Mouse (Mus musculus) liver, embryonic 16.5 days (tissue): ENCODE results near the gene Mcm7. TPM values are rescaled to one million over a fixed set of nuclear protein-coding genes. Genes with fewer than 3 reads are reported as not detected.

Source experiments
- ATAC-seq: fragments of 200-750 bp; cut with Nextera tagmentation; 2 replicates; pipeline ENCODE4 v1.8.0; 2017; ENCODE audit warnings: low read depth, mild to moderate bottlenecking, moderate number of reproducible peaks, moderate library complexity
- H3K27ac ChIP-seq: fragments of 300-500 bp; sonication (generic); 2 replicates; pipeline ENCODE4 v1.5.1; 2014; ENCODE audit warnings: mild to moderate bottlenecking, low read length
- H3K27me3 ChIP-seq: fragments of 300-500 bp; sonication (generic); 2 replicates; pipeline ENCODE4 v1.6.1; 2014; ENCODE audit warnings: low read depth, low read length, mixed read lengths; ENCODE audit not compliant: control insufficient read depth, insufficient read depth
- H3K36me3 ChIP-seq: fragments of 300-500 bp; sonication (generic); 2 replicates; pipeline ENCODE4 v1.6.1; 2014; ENCODE audit warnings: mild to moderate bottlenecking; ENCODE audit not compliant: control insufficient read depth, insufficient read depth
- H3K4me1 ChIP-seq: fragments of 300-500 bp; sonication (generic); 2 replicates; pipeline ENCODE4 v1.6.1; 2014; ENCODE audit warnings: low read depth, low read length, mixed read lengths; ENCODE audit not compliant: control insufficient read depth
- H3K4me2 ChIP-seq: fragments of 300-500 bp; sonication (generic); 2 replicates; pipeline ENCODE4 v1.6.1; 2014; ENCODE audit warnings: low read depth, low read length, mixed read lengths
- H3K4me3 ChIP-seq: fragments of 300-500 bp; sonication (generic); 2 replicates; pipeline ENCODE4 v1.5.1; 2014; ENCODE audit warnings: low read depth, mild to moderate bottlenecking, low read length
- H3K9ac ChIP-seq: fragments of 300-500 bp; sonication (generic); 2 replicates; pipeline ENCODE4 v1.6.1; 2014; ENCODE audit warnings: low read depth, low read length
- H3K9me3 ChIP-seq: fragments of 300-500 bp; sonication (generic); replicated peaks from 2 replicates; pipeline ENCODE4 v1.6.1; 2016; ENCODE audit warnings: low read length; ENCODE audit not compliant: control insufficient read depth
- WGBS: fragments of 180-500 bp; shearing (Covaris S2); extraction: QIAGEN DNeasy Blood & Tissue Kit; methylation state at CpG from one replicate; pipeline ENCODE4 v1.1.7; 2014; ENCODE audit not compliant: insufficient replicate concordance; 5-methylcytosine and 5-hydroxymethylcytosine counted together
- polyA plus RNA-seq: library from polyadenylated mRNA; unstranded; fragments of >200 nt; fragmentation: Nextera tagmentation; extraction: Ambion mirVana; gene quantifications from 2 replicates; pipeline ENCODE4 v1.2.1, GENCODE M21; 2015

Mcm7 gene
- polyA plus RNA-seq, 1 experiment from 2014 or later, result 152 TPM

GRCm38 (mm10) chr5:138193771-138194727 lies 21.8 kb upstream of the Mcm7 start, which contains the start of gene Mblac1:
TSS of gene Mblac1 (plus strand) at chr5:138194314.
- H3K9ac ChIP-seq, result peak within 1 kb of the TSS; percentile 87
- H3K27me3 ChIP-seq, result no peaks in the 10 kb centered on the region
- peak within 1 kb of the TSS; percentile 99 for H3K4me2 ChIP-seq
- no peaks in the 10 kb centered on the region for H3K9me3 ChIP-seq
- peaks cover 15% of the 10 kb centered on the region for H3K4me1 ChIP-seq
- peak within 1 kb of the TSS; percentile 80 for H3K4me3 ChIP-seq
- WGBS, result 5% methylated on average over 54 of the region's 54 CpGs
- H3K36me3 ChIP-seq, result peaks cover 2% of the 10 kb centered on the region; the same call in 1 of the 2 replicates
- H3K27ac ChIP-seq, result peak within 1 kb of the TSS; percentile 57
- peak; percentile 83 for ATAC-seq

GRCm38 (mm10) chr5:138187661-138188306 lies 15.6 kb upstream of the Mcm7 start:
- H3K4me2 ChIP-seq, result peak overlapping the region; percentile 78
- H3K9me3 ChIP-seq, result no peaks in the 10 kb centered on the region
- H3K27ac ChIP-seq, result peak overlapping the region; percentile 78
- WGBS, result 0% methylated on average over 10 of the region's 10 CpGs
- peaks cover 10% of the 10 kb centered on the region; the same call in 1 of the 2 replicates for H3K36me3 ChIP-seq
- peak overlapping the region; percentile 86 for H3K4me3 ChIP-seq
- H3K4me1 ChIP-seq, result peaks cover 17% of the 10 kb centered on the region
- H3K27me3 ChIP-seq, result no peaks in the 10 kb centered on the region
- ATAC-seq, result peak; percentile 86
- H3K9ac ChIP-seq, result peak overlapping the region; percentile 78

DNA sequence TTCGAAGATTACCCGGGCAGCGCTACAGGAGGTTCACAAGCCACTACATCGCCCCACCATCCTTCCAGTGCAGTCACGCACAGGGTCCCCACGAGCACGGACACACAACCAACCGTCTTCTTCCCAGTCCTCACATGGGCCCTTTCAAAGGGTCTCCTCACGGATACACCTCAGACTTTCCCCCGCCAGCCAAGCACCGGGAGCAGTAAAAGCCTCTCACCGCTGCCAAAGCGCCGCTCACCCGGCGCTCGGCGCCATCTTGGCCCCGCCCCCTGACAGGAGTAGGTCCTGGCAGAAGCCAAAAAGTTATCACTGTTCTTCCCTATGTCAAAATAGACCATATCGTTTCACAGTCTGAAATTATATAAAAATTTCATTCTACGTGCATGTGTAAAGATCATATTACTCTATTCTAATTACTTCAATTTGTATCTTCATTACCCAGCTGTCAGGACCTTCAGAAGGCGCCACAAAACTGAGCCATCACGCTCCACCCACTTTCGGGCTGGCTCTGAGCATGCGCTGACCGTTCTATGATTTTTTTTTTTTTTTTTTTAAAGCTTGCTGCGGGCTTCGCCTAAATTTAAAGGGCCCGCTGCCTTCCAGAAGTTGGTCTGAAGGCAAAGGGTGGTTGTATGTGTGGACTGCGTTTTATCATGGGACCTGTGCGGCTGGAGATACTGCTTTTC lies 14.9 kb upstream of the Mcm7 start, which contains the start of the genes Taf6 and Cnpy4:
TSS of gene Taf6 (minus strand) at position 502 of the 689 bp plus-strand sequence.
TSS of gene Cnpy4 (plus strand) at position 536 of the 689 bp plus-strand sequence.
- H3K9me3 ChIP-seq, result no peaks in the 10 kb centered on the region
- peak within 1 kb of the TSS; percentile 78 for H3K27ac ChIP-seq
- peak within 1 kb of the TSS; percentile 78 for H3K4me2 ChIP-seq
- peak within 1 kb of the TSS; percentile 89 for H3K9ac ChIP-seq
- under 1% methylated on average over 31 of the region's 31 CpGs for WGBS
- peak within 1 kb of the TSS; percentile 86 for H3K4me3 ChIP-seq
- H3K36me3 ChIP-seq, result peaks cover 16% of the 10 kb centered on the region; the same call in 1 of the 2 replicates
- no peaks in the 10 kb centered on the region for H3K27me3 ChIP-seq
- ATAC-seq, result peak; percentile 86
- peaks cover 17% of the 10 kb centered on the region for H3K4me1 ChIP-seq

- no peak for ATAC-seq
Measured at GRCm38 (mm10) chr5:138173217-138173616, 995 bp upstream of the Mcm7 start.

DNA sequence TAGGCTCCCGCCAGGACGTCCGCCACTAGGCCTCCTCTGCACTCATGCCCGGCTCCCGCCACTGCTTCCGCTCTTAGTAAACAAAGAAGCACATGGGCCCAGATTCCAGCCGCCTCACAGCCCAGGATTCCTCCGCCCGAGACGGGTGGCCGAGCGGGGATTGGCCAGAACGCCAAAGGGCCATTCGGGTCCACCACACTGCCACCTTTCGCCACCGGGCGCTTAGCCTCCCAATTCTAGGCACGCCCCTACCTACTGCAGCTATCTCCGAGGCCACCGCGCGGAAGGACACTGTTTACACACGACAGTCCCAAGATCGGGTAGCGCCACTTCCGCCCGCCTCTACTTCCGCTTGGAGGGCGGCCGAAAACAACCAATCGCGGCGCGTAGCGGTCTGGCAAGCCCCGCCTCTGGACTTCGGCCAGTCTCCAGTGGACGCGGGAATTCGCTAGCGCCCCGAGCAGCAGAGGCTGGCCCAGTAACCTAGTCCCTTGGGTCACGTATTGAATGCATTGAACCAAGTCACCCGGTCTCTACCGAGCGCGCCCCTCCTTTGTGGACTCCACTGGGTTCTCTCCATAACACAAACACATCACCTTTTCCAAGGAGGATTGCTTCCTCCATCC lies 1.2 kb downstream of the Mcm7 start:
- Histone ChIP-seq H3K4me3 (peak overlapping the region; percentile 81), H3K36me3 (peaks cover 47% of the 10 kb centered on the region), H3K4me2 (peak overlapping the region; percentile 84), H3K9me3 (no peaks in the 10 kb centered on the region), H3K27ac (peak overlapping the region; percentile 96), H3K9ac (peak overlapping the region; percentile 78), H3K4me1 (peaks cover 23% of the 10 kb centered on the region), H3K27me3 (no peaks in the 10 kb centered on the region)
- WGBS, result under 1% methylated on average over 47 of the region's 47 CpGs
- peak; percentile 86 for ATAC-seq

More at GRCm38 (mm10) chr5:138173217-138173616, 995 bp upstream of the Mcm7 start:
- peaks cover 23% of the 10 kb centered on the region for H3K4me1 ChIP-seq
- H3K4me2 ChIP-seq, result peak overlapping the region; percentile 84; the same call in 1 of the 2 replicates
- no peak overlapping the region for H3K4me3 ChIP-seq
- H3K36me3 ChIP-seq, result peaks cover 37% of the 10 kb centered on the region
- 61% methylated on average over 3 of the region's 3 CpGs for WGBS
- no peaks in the 10 kb centered on the region for H3K27me3 ChIP-seq
- H3K9me3 ChIP-seq, result no peaks in the 10 kb centered on the region
- no peak overlapping the region for H3K27ac ChIP-seq
- H3K9ac ChIP-seq, result no peak overlapping the region

GRCm38 (mm10) chr5:138165594-138165993 lies 6.6 kb downstream of the Mcm7 start:
- Histone ChIP-seq H3K9ac (no peak overlapping the region), H3K27ac (no peak overlapping the region), H3K4me1 (peaks cover 29% of the 10 kb centered on the region), H3K27me3 (no peaks in the 10 kb centered on the region), H3K9me3 (no peaks in the 10 kb centered on the region), H3K36me3 (peaks cover 71% of the 10 kb centered on the region), H3K4me2 (no peak overlapping the region), H3K4me3 (no peak overlapping the region)
- ATAC-seq, result no peak
- WGBS, result 90% methylated on average over 8 of the region's 8 CpGs

DNA sequence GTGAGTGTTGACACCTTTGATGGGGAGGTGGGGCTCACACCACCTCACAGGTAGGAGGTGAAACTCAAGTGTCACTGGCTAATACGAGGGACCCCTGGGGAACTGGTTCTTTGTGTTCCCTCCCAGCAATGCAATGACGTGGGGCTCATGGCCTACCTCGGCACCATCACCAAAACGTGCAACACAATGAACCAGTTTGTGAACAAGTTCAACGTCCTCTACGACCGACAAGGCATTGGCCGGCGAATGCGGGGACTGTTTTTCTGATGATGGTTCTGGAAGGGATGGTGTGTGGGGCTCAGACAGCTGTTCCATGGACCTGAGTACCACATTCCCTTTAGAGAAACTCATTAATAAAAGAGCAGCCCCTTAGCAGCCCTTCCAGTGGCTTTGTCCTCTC lies 8.6 kb downstream of the Mcm7 start:
- Histone ChIP-seq H3K36me3 (peaks cover 60% of the 10 kb centered on the region), H3K9me3 (no peaks in the 10 kb centered on the region), H3K4me1 (peaks cover 26% of the 10 kb centered on the region), H3K4me3 (no peak overlapping the region), H3K4me2 (no peak overlapping the region), H3K27me3 (no peaks in the 10 kb centered on the region), H3K27ac (no peak overlapping the region), H3K9ac (no peak overlapping the region)
- 71% methylated on average over 10 of the region's 10 CpGs for WGBS
- no peak for ATAC-seq

DNA sequence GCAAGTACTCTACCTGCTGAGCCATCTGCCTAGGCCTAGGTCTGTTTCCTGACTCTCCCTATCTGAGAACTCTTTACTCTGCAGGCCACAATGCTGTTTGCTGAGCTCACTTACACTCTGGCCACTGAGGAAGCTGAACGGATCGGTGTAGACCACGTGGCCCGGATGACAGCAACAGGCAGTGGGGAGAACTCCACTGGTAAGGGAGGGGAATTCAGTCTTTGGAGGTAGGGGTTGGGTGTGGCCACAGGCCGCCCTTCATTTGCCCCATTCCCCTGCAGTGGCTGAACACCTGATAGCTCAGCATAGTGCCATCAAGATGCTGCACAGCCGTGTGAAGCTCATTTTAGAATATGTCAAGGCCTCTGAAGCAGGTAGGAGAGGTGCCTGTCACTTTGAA lies 9.2 kb downstream of the Mcm7 start:
- H3K4me2 ChIP-seq, result no peak overlapping the region
- 48% methylated on average over 6 of the region's 6 CpGs for WGBS
- H3K4me1 ChIP-seq, result peaks cover 26% of the 10 kb centered on the region
- no peaks in the 10 kb centered on the region for H3K27me3 ChIP-seq
- H3K9me3 ChIP-seq, result no peaks in the 10 kb centered on the region
- H3K36me3 ChIP-seq, result peaks cover 54% of the 10 kb centered on the region
- ATAC-seq, result no peak
- H3K27ac ChIP-seq, result no peak overlapping the region; the same call in 1 of the 2 replicates
- no peak overlapping the region for H3K4me3 ChIP-seq
- H3K9ac ChIP-seq, result no peak overlapping the region
